Mouse (Mus musculus) kidney, embryonic 16.5 days (tissue): ENCODE results near the gene Rtn1. TPM values are rescaled to one million over a fixed set of nuclear protein-coding genes. Genes with fewer than 3 reads are reported as not detected.

ENCODE experiments used
- ATAC-seq: fragments of 200-750 bp; cut with Nextera tagmentation; 2 replicates; pipeline ENCODE4 v1.8.0; 2017; ENCODE audit warnings: moderate TSS enrichment; ENCODE audit not compliant: low FRiP score, low TSS enrichment
- H3K27ac ChIP-seq: fragments of 300-500 bp; sonication (generic); 2 replicates; pipeline ENCODE4 v1.5.1; 2014; ENCODE audit warnings: low read length
- H3K27me3 ChIP-seq: fragments of 300-500 bp; sonication (generic); 2 replicates; pipeline ENCODE4 v1.6.1; 2014; ENCODE audit warnings: low read length, control low read depth, mixed read lengths; ENCODE audit not compliant: insufficient read depth
- H3K36me3 ChIP-seq: fragments of 300-500 bp; sonication (generic); 2 replicates; pipeline ENCODE4 v1.6.1; 2014; ENCODE audit warnings: low read length, control low read depth, mixed read lengths; ENCODE audit not compliant: insufficient read depth
- H3K4me1 ChIP-seq: fragments of 300-500 bp; sonication (generic); 2 replicates; pipeline ENCODE4 v1.6.1; 2014; ENCODE audit warnings: low read length, control low read depth, mixed read lengths; ENCODE audit not compliant: insufficient read depth
- H3K4me2 ChIP-seq: fragments of 300-500 bp; sonication (generic); replicated peaks from 2 replicates; pipeline ENCODE4 v1.6.1; 2014; ENCODE audit warnings: low read depth, low read length
- H3K4me3 ChIP-seq: fragments of 300-500 bp; sonication (generic); 2 replicates; pipeline ENCODE4 v1.5.1; 2014; ENCODE audit warnings: mild to moderate bottlenecking, low read length
- H3K9ac ChIP-seq: fragments of 300-500 bp; sonication (generic); replicated peaks from 2 replicates; pipeline ENCODE4 v1.6.1; 2014; ENCODE audit warnings: low read length
- H3K9me3 ChIP-seq: fragments of 300-500 bp; sonication (generic); 2 replicates; pipeline ENCODE4 v1.6.1; 2016; ENCODE audit warnings: low read length, control low read depth
- whole genome bisulfite sequencing: fragments of 180-500 bp; shearing (Covaris S2); extraction: QIAGEN DNeasy Blood & Tissue Kit; methylation state at CpG from one replicate; pipeline ENCODE4 v1.1.7; 2014; 5-methylcytosine and 5-hydroxymethylcytosine counted together
- polyA plus RNA-seq: library from polyadenylated mRNA; unstranded; fragments of >200 nt; fragmentation: Nextera tagmentation; extraction: Ambion mirVana; gene quantifications from 2 replicates; pipeline ENCODE4 v1.2.1, GENCODE M21; 2015

The Rtn1 gene
- polyA plus RNA-seq, result 9.4 and 15.4 TPM in 2 replicates

DNA sequence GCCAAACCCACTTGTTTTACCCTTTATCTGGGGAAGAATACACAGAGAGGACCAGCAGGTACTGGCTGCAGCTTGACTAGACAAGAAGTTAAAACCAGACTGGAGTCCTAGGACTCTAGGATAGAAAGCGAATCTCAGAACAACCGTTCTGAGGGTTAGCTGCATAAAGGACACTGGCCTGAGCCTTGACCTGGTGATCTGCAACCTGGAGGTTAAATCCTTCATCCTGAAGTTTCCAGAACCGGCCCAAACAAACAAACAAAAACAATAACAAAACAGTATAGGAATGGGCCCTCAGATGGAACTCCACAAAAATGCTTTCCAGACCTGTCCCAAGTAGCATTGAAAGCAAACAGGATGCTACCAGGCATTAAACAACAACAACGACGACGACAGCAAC, at the start of gene Rtn1:
Gene Rtn1, minus strand, starts transcription at position 101 of the 400 bp plus-strand sequence.
- 26% methylated on average over 6 of the region's 6 CpGs for WGBS
- Histone ChIP-seq H3K9ac (peak within 1 kb of the TSS; percentile 39), H3K27me3 (peaks cover 34% of the 10 kb centered on the region), H3K4me2 (peak within 1 kb of the TSS; percentile 78), H3K36me3 (no peaks in the 10 kb centered on the region), H3K27ac (no peak within 1 kb of the TSS), H3K9me3 (no peaks in the 10 kb centered on the region), H3K4me3 (peak within 1 kb of the TSS; percentile 64), H3K4me1 (peaks cover 13% of the 10 kb centered on the region; the same call in 1 of the 2 replicates)
- ATAC-seq, result no peak

GRCm38 (mm10) chr12:72453941-72454340, 45.1 kb upstream of the Rtn1 start:
- Histone ChIP-seq H3K36me3 (no peaks in the 10 kb centered on the region), H3K4me3 (no peak overlapping the region), H3K4me1 (no peaks in the 10 kb centered on the region), H3K9me3 (no peaks in the 10 kb centered on the region), H3K9ac (no peak overlapping the region), H3K27me3 (no peaks in the 10 kb centered on the region), H3K4me2 (no peak overlapping the region), H3K27ac (no peak overlapping the region)
- WGBS, result 65% methylated on average over 17 of the region's 17 CpGs
- ATAC-seq, result no peak

DNA sequence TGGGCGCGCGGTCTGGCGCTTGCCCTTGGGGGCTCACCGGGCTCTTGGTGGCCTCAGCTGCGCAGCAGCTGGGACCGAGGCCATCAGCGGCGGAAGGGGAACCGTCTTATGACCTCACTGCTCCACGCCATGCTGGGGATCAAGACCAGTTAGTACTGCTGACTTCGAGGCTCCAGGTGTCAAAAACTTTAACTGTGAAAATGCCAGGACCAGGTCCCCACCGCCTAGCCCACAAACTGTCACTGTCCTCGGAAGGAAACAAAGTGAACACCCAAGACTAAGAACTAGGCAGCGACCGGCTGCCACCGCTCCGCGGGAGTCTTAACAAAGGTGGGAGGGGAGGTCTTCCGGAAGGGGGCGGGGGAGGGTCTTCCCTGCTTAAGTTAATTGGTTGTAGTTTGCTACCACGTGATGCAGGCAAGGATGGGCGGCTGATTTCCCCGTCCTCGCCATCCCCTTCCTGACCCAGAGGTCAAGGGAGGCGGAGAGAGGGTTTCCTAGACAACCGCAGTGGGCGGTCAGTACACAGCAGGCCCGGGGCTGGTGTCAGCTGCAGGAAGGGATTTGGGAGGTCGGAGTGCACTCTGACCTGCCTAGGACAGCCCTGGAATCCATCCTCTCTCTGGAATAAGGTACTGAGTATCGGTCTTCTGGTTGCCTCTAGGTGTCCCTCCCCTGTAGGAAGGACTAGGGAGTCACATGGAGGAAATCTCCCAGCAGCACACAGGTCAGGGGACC, 33.2 kb upstream of the Rtn1 start, which contains the start of gene Lrrc9:
Gene Lrrc9, plus strand, starts transcription at position 28 of the 738 bp plus-strand sequence.
- Histone ChIP-seq H3K27me3 (no peaks in the 10 kb centered on the region), H3K36me3 (no peaks in the 10 kb centered on the region), H3K27ac (no peak within 1 kb of the TSS), H3K4me3 (peak within 1 kb of the TSS; percentile 48), H3K4me1 (peaks cover 6% of the 10 kb centered on the region), H3K9me3 (no peaks in the 10 kb centered on the region), H3K9ac (peak within 1 kb of the TSS; percentile 59), H3K4me2 (peak within 1 kb of the TSS; percentile 81)
- ATAC-seq, result peak; percentile 97
- WGBS, result under 1% methylated on average over 31 of the region's 31 CpGs

DNA sequence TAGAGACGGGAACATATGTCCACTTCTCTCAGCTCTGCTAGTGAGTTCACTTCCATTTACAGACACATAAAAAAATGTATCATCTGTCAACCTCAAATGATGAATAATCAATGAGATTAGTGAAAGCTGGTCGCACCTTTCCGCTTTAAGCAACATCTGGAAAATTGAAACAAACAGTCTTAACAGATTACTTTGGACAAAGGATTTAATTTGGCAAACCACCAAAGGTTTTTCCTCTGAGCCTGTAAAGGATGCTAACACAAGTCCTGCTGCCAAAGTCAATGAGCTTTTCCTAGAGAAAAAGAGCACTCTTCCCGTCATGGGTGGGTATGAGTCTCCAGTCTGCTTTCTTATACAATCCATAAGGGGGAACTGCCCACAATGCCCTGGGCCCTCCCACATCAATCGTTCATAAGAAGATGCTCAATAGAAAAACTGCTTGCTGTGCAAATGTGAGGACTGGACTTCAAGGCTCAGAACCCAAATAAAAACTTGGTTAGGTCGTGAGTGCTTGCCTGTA, 30.2 kb upstream of the Rtn1 start:
- no peak overlapping the region for H3K4me2 ChIP-seq
- H3K27ac ChIP-seq, result no peak overlapping the region
- 73% methylated on average over 6 of the region's 6 CpGs for WGBS
- H3K9ac ChIP-seq, result no peak overlapping the region
- no peaks in the 10 kb centered on the region for H3K36me3 ChIP-seq
- H3K27me3 ChIP-seq, result no peaks in the 10 kb centered on the region
- no peak overlapping the region for H3K4me3 ChIP-seq
- no peak for ATAC-seq
- no peaks in the 10 kb centered on the region for H3K9me3 ChIP-seq
- H3K4me1 ChIP-seq, result peaks cover 6% of the 10 kb centered on the region

DNA sequence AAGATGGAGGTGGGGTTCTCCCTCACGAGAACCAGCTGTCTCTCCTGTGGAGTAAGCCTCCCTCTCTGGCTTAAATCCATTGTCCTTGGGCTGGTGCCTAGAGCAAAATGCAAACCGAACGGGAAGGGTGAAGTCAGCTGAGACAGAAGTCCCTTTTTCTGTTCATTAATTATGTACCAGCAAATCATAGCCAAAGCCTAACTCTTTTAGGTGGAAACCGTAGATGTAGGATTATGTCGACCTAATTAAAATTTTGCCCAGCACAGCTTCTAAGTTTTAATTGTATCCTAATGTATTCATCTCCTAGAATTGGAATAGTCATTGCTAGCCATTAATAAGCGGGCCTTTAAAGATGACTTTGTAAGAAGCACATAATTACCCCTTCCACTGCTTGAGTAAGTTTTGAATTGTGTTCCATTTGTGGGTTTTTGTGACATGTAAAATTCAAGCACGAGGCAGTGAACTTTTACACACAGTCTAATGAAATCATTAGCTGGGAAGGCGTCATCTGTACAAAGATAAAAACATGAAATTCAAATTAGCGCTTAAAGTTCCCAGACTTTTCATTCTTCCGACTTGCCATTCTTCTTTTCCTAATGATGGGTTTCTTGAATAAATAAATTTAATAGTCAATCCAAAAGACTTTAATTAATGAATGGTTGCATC, 29.0 kb upstream of the Rtn1 start:
- no peak overlapping the region for H3K27ac ChIP-seq
- H3K9ac ChIP-seq, result no peak overlapping the region
- H3K4me3 ChIP-seq, result no peak overlapping the region
- no peaks in the 10 kb centered on the region for H3K36me3 ChIP-seq
- peaks cover 6% of the 10 kb centered on the region for H3K4me1 ChIP-seq
- no peak overlapping the region for H3K4me2 ChIP-seq
- no peaks in the 10 kb centered on the region for H3K9me3 ChIP-seq
- no peak for ATAC-seq
- H3K27me3 ChIP-seq, result no peaks in the 10 kb centered on the region
- 77% methylated on average over 10 of the region's 10 CpGs for WGBS

DNA sequence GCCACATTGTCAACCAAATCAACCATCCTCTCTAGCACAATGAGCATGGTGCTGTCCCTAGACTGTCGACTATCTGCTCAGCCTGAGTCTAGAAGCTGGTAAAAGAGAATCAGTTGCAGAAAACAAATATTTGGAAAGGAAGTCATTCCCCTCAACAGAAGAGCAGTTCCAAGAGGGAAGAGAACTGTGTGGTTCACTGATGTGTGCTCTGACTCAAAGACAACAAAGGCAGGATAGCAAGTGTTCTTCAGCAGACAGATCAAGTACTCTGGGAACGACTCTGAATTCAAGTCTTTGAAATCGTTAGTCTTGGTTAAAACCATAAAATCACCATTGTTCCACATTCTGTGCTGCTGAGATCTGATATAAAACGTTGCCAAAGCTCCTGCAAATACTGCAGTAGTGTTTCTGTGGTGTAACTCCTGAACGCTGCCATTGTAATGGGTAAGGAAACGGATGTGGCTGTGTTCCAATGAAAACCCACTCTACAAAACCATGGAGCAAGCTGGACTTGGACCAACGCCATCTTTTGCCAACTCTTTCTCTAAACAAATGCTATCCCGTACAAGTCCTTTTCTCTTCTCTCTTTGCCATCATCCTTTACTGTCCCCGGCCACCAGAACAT, 24.5 kb upstream of the Rtn1 start:
- Histone ChIP-seq H3K4me2 (no peak overlapping the region), H3K27me3 (no peaks in the 10 kb centered on the region), H3K27ac (no peak overlapping the region), H3K4me3 (no peak overlapping the region), H3K9ac (no peak overlapping the region), H3K36me3 (no peaks in the 10 kb centered on the region), H3K4me1 (no peaks in the 10 kb centered on the region), H3K9me3 (no peaks in the 10 kb centered on the region)
- WGBS, result 75% methylated on average over 9 of the region's 9 CpGs
- no peak for ATAC-seq

DNA sequence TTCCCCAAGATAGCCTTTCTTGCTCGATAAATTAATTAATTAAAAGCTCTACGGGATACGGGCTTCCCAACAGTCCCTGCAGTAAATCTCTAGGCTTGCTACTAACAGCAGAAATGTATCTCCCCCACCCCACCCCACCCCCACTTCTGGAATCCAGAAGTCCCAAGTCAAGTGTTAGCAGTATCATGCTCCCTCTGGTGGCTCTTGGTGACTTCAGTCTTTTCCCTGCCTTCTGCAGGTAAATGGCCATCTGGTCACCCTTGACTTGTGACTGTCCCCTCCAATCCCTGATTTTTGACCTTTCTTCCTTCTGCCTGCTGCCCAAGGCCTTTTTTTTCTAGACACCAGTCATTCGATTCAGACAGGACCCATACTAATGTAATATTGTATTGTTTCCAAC, 23.4 kb upstream of the Rtn1 start:
- Histone ChIP-seq H3K4me2 (no peak overlapping the region), H3K27ac (no peak overlapping the region), H3K4me3 (no peak overlapping the region), H3K4me1 (no peaks in the 10 kb centered on the region), H3K27me3 (no peaks in the 10 kb centered on the region), H3K9me3 (no peaks in the 10 kb centered on the region), H3K9ac (no peak overlapping the region), H3K36me3 (no peaks in the 10 kb centered on the region)
- ATAC-seq, result no peak
- 58% methylated on average over 4 of the region's 4 CpGs for WGBS

DNA sequence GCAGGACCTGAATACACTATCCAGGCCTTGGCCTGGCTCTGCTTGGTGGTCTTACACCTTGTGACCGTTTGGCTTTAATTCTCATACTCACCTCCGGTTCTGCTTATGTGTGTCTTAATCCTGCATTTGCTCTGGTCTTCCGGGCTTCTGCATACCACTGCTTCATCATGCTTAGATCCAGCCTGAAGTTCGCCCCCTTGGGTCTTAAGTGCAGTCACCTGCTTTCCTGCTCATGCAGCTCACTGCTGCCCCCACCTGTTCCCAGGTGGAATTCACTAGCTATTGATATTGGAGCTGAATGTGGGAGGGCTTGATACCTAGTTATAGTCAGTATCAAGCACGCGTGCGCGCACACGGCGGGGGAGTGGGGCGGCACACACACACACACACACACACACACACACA, 18.9 kb upstream of the Rtn1 start:
- H3K4me3 ChIP-seq, result no peak overlapping the region
- H3K27ac ChIP-seq, result no peak overlapping the region
- H3K36me3 ChIP-seq, result no peaks in the 10 kb centered on the region
- H3K9ac ChIP-seq, result no peak overlapping the region
- 21% methylated on average over 11 of the region's 11 CpGs for WGBS
- no peaks in the 10 kb centered on the region for H3K9me3 ChIP-seq
- H3K4me2 ChIP-seq, result no peak overlapping the region; the same call in 1 of the 2 replicates
- H3K27me3 ChIP-seq, result no peaks in the 10 kb centered on the region
- no peaks in the 10 kb centered on the region for H3K4me1 ChIP-seq
- ATAC-seq, result peak; percentile 35; the same call in 1 of the 2 replicates

DNA sequence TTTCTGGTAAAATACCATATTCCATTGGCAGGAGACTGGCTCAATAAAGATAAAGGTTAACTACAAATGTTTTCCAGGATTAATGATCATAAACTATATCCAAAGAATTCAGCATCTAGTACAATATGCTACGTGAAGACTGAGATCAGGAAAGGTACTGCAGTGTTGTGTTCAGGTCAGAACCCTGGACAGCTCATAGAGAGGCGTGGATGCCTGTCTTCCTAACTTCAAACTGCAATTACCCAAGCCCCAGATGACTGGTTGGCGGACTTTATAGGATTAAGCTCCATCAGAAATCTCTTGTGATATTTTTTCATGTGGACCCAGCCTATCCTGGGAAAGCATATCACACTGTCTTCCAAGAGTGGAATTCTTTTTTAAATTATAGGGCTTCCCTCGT, 13.8 kb upstream of the Rtn1 start:
- Histone ChIP-seq H3K9me3 (no peaks in the 10 kb centered on the region), H3K4me1 (no peaks in the 10 kb centered on the region), H3K4me2 (no peak overlapping the region), H3K27ac (no peak overlapping the region), H3K27me3 (no peaks in the 10 kb centered on the region), H3K4me3 (no peak overlapping the region), H3K9ac (no peak overlapping the region), H3K36me3 (no peaks in the 10 kb centered on the region)
- 44% methylated on average over 4 of the region's 4 CpGs for WGBS
- no peak for ATAC-seq
